Mouse (Mus musculus) liver, adult 2 months (tissue): ENCODE measurements at regions not wholly inside any gene's neighbourhood (a gene's known extent, or its start where the extent isn't known, plus 50 kb on each side); places are given as distances from the start of the nearest gene placed in this dataset.

Experiments
- DNase-seq: peaks from one replicate; pipeline ENCODE4 v3.0.0-alpha.2; 2011; ENCODE audit warnings: low read depth, low spot score; ENCODE audit errors: extremely low read depth
- H3K27ac ChIP-seq: fragments of 200-500 bp; replicated peaks from 2 replicates; pipeline ENCODE4 v1.5.1; 2012; ENCODE audit warnings: low read depth, mild to moderate bottlenecking, control low read depth, inconsistent platforms, low read length; ENCODE audit not compliant: insufficient read depth
- H3K27me3 ChIP-seq: fragments of 200-500 bp; 2 replicates; pipeline ENCODE4 v1.6.1; 2012; ENCODE audit warnings: mild to moderate bottlenecking, moderate library complexity, low read length, inconsistent platforms; ENCODE audit not compliant: control insufficient read depth, insufficient read depth
- H3K36me3 ChIP-seq: fragments of 200-500 bp; 2 replicates; pipeline ENCODE4 v1.6.1; 2012; ENCODE audit warnings: low read length, inconsistent platforms; ENCODE audit not compliant: control insufficient read depth, insufficient read depth
- H3K4me1 ChIP-seq: fragments of 200-500 bp; 2 replicates; pipeline ENCODE4 v1.6.1; 2011; ENCODE audit warnings: low read length; ENCODE audit not compliant: control insufficient read depth, insufficient read depth
- H3K4me3 ChIP-seq: fragments of 200-500 bp; 2 replicates; pipeline ENCODE4 v1.5.1; 2011; ENCODE audit warnings: low read depth, mild to moderate bottlenecking, control low read depth, low read length, moderate library complexity; ENCODE audit not compliant: insufficient read depth
- H3K79me2 ChIP-seq: fragments of 200-500 bp; 2 replicates; pipeline ENCODE4 v1.6.1; 2012; ENCODE audit warnings: inconsistent platforms, mild to moderate bottlenecking, low read length, moderate library complexity; ENCODE audit not compliant: control insufficient read depth, insufficient read depth
- H3K9ac ChIP-seq: fragments of 200-500 bp; 2 replicates; pipeline ENCODE4 v1.6.1; 2012; ENCODE audit warnings: low read depth, mild to moderate bottlenecking, control low read depth, inconsistent platforms, low read length
- CTCF ChIP-seq: fragments of 200-500 bp; IDR thresholded peaks from 2 replicates; pipeline ENCODE4 v1.5.1; 2011; ENCODE audit warnings: low read depth, low read length, control low read depth
- POLR2A ChIP-seq: fragments of 200-500 bp; IDR thresholded peaks from 2 replicates; pipeline ENCODE4 v1.6.1; 2011; ENCODE audit warnings: low read length, control low read depth; ENCODE audit not compliant: insufficient read depth; ENCODE audit errors: extremely low read depth
- WGBS: fragments of 180-500 bp; shearing (Covaris S2); methylation state at CpG from one replicate; pipeline ENCODE4 v1.1.7; 2018; 5-methylcytosine and 5-hydroxymethylcytosine counted together

- H3K79me2 ChIP-seq = no peaks in the 10 kb centered on the region
- no peak overlapping the region for H3K27ac ChIP-seq
- WGBS = 91% methylated on average over 5 of the region's 5 CpGs
- H3K27me3 ChIP-seq = no peaks in the 10 kb centered on the region
- no peaks in the 10 kb centered on the region; the same call in 1 of the 2 replicates for H3K4me1 ChIP-seq
- H3K4me3 ChIP-seq = no peak overlapping the region
- DNase-seq = no peak
- TF ChIP-seq POLR2A (no peak), CTCF (no peak)
- H3K36me3 ChIP-seq = no peaks in the 10 kb centered on the region
- H3K9ac ChIP-seq = no peak overlapping the region
These were observed 211.6 kb upstream of the Atp2b1 start for GRCm38 (mm10) chr10:98702470-98703215.

GRCm38 (mm10) chr10:98703642-98704293 lies 210.4 kb upstream of the Atp2b1 start:
- no peak overlapping the region for H3K4me3 ChIP-seq
- no peak for DNase-seq
- TF ChIP-seq POLR2A = no peak
- no peak for TF ChIP-seq CTCF
- no peak overlapping the region for H3K27ac ChIP-seq
- H3K36me3 ChIP-seq = no peaks in the 10 kb centered on the region
- no peak overlapping the region for H3K9ac ChIP-seq
- H3K27me3 ChIP-seq = no peaks in the 10 kb centered on the region
- WGBS = 96% methylated on average over 2 of the region's 2 CpGs
- no peaks in the 10 kb centered on the region; the same call in 1 of the 2 replicates for H3K4me1 ChIP-seq
- H3K79me2 ChIP-seq = no peaks in the 10 kb centered on the region

GRCm38 (mm10) chr10:98704559-98704958 lies 209.6 kb upstream of the Atp2b1 start:
- Histone ChIP-seq H3K36me3 (no peaks in the 10 kb centered on the region), H3K79me2 (no peaks in the 10 kb centered on the region), H3K27ac (no peak overlapping the region), H3K4me3 (no peak overlapping the region), H3K4me1 (no peaks in the 10 kb centered on the region; the same call in 1 of the 2 replicates), H3K27me3 (no peaks in the 10 kb centered on the region), H3K9ac (no peak overlapping the region)
- no peak for DNase-seq
- no peak for TF ChIP-seq CTCF
- no peak for TF ChIP-seq POLR2A
- 45% methylated on average over 6 of the region's 6 CpGs for WGBS

- no peaks in the 10 kb centered on the region for H3K27me3 ChIP-seq
- no peaks in the 10 kb centered on the region for H3K4me1 ChIP-seq
- no peak overlapping the region for H3K4me3 ChIP-seq
- 87% methylated on average over 4 of the region's 4 CpGs for WGBS
- H3K36me3 ChIP-seq = no peaks in the 10 kb centered on the region
- TF ChIP-seq CTCF = no peak
- no peak for TF ChIP-seq POLR2A
- H3K79me2 ChIP-seq = no peaks in the 10 kb centered on the region
- H3K27ac ChIP-seq = no peak overlapping the region
- no peak for DNase-seq
- no peak overlapping the region for H3K9ac ChIP-seq
These were observed 196.3 kb upstream of the Atp2b1 start for GRCm38 (mm10) chr10:98717856-98718255.

- WGBS = 92% methylated on average over 4 of the region's 4 CpGs
- Histone ChIP-seq H3K79me2 (no peaks in the 10 kb centered on the region), H3K27me3 (no peaks in the 10 kb centered on the region), H3K36me3 (no peaks in the 10 kb centered on the region), H3K9ac (no peak overlapping the region), H3K27ac (no peak overlapping the region), H3K4me1 (no peaks in the 10 kb centered on the region), H3K4me3 (no peak overlapping the region)
- DNase-seq = no peak
- no peak for TF ChIP-seq POLR2A
- TF ChIP-seq CTCF = no peak
These were observed 195.5 kb upstream of the Atp2b1 start for GRCm38 (mm10) chr10:98718706-98719105.
